Mouse (Mus musculus): ENCODE results near the gene Ogfrl1. TPM values are rescaled to one million over a fixed set of nuclear protein-coding genes. Genes with fewer than 3 reads are reported as not detected.

Gene Ogfrl1
- polyA plus RNA-seq (2012; rRNA removed): 71.0 and 76.7 TPM in 2 replicates

GRCm38 (mm10) chr1:23397623-23398022 lies at the start of gene Ogfrl1:
Gene Ogfrl1 (minus strand): TSS chr1:23397772.
- DNase-seq: no peak
- H3K4me1 ChIP-seq (ENCODE audit: control insufficient read depth, insufficient read depth, low read length): no peaks in the 10 kb centered on the region
- 88% methylated on average over 4 of the region's 4 CpGs for WGBS
- no peak within 1 kb of the TSS for H3K4me3 ChIP-seq (replicated peaks; ENCODE audit: insufficient read depth, low read depth, low read length)
- no peak within 1 kb of the TSS for H3K27ac ChIP-seq (ENCODE audit: insufficient read depth, low read length)
- TF ChIP-seq POLR2A (IDR thresholded peaks at IDR 0.05; ENCODE audit: borderline replicate concordance, insufficient read depth, low read length) (no peak), CTCF (IDR thresholded peaks at IDR 0.05; ENCODE audit: borderline replicate concordance, insufficient read depth, low read depth, low read length) (no peak)
- no peaks in the 10 kb centered on the region for H3K27me3 ChIP-seq (ENCODE audit: control insufficient read depth, insufficient read depth, low read length)

DNA sequence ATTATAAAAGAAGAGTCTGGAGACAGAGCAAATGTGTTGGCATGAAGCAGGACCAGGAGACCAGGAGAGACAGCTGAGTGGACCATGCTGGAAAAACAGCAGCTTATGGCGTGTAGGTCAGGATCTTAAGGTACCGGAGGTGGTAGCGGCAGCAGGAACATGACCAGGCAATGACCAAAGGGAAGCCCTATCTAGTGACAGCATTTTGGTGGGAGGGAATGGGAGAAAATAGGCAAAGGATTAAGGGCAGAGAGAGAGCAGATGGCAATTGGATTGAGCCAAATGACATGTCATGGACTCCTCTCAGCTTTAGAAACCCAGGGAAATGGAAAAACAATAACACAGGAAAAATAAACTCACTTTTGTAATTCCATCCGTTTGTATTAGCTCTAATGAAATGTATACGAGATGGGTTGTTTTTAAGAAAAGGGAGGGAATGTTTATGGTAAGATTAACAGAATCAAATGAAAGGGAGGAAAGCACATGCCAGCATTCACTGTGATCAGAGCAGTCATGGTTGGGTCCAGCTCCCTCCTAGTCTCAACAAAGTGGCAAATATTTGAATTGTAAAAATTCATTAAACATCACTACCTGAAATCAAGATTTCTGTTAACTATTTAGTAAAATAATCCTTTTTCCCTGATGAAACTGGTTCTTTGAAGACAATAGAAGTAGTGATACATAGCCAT lies 48.3 kb upstream of the Ogfrl1 start:
- Histone ChIP-seq H3K27me3 (ENCODE audit: control insufficient read depth, insufficient read depth, low read length) (no peaks in the 10 kb centered on the region), H3K4me3 (replicated peaks; ENCODE audit: insufficient read depth, low read depth, low read length) (no peak overlapping the region), H3K4me1 (ENCODE audit: control insufficient read depth, insufficient read depth, low read length) (peaks cover 3% of the 10 kb centered on the region), H3K27ac (ENCODE audit: insufficient read depth, low read length) (peak overlapping the region; percentile 79; the same call in 1 of the 2 replicates)
- peak; percentile 51 to 85 for DNase-seq
- 26% methylated on average over 5 of the region's 5 CpGs for WGBS
- no peak for TF ChIP-seq CTCF (IDR thresholded peaks at IDR 0.05; ENCODE audit: borderline replicate concordance, insufficient read depth, low read depth, low read length)
- TF ChIP-seq POLR2A (IDR thresholded peaks at IDR 0.05; ENCODE audit: borderline replicate concordance, insufficient read depth, low read length): peak; percentile 61; the same call in 1 of the 2 replicates

GRCm38 (mm10) chr1:23433612-23434011 lies 36.0 kb upstream of the Ogfrl1 start:
- Histone ChIP-seq H3K4me1 (ENCODE audit: control insufficient read depth, insufficient read depth, low read length) (no peaks in the 10 kb centered on the region), H3K4me3 (replicated peaks; ENCODE audit: insufficient read depth, low read depth, low read length) (no peak overlapping the region), H3K27ac (ENCODE audit: insufficient read depth, low read length) (no peak overlapping the region), H3K27me3 (ENCODE audit: control insufficient read depth, insufficient read depth, low read length) (no peaks in the 10 kb centered on the region)
- DNase-seq: no peak
- no peak for TF ChIP-seq CTCF (IDR thresholded peaks at IDR 0.05; ENCODE audit: borderline replicate concordance, insufficient read depth, low read depth, low read length)
- TF ChIP-seq POLR2A (IDR thresholded peaks at IDR 0.05; ENCODE audit: borderline replicate concordance, insufficient read depth, low read length): no peak
- 78% methylated on average over 3 of the region's 3 CpGs for WGBS

DNA sequence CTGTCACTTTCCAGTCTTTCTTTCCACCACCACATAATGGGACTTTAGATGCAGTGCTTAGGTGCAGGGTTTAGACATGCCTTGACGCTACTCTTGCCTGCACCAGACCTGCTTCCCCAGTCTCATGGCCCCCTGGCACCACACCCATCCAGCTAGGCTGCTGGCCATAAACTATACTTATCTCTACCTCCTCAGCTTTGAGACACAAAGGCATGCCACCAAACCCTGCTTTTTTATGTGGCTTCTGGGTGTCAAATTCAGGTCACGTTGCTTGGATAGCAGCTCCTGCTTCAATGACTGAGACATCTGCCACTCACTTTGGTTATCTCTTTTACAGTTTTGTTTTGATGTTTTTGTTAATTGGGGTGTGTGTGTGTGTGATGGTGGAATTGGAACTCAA lies 28.9 kb upstream of the Ogfrl1 start:
- no peak for TF ChIP-seq CTCF (IDR thresholded peaks at IDR 0.05; ENCODE audit: borderline replicate concordance, insufficient read depth, low read depth, low read length)
- no peak for TF ChIP-seq POLR2A (IDR thresholded peaks at IDR 0.05; ENCODE audit: borderline replicate concordance, insufficient read depth, low read length)
- WGBS: 93% methylated on average over 2 of the region's 2 CpGs
- H3K27me3 ChIP-seq (ENCODE audit: control insufficient read depth, insufficient read depth, low read length): no peaks in the 10 kb centered on the region
- H3K4me1 ChIP-seq (ENCODE audit: control insufficient read depth, insufficient read depth, low read length): no peaks in the 10 kb centered on the region
- no peak overlapping the region for H3K4me3 ChIP-seq (replicated peaks; ENCODE audit: insufficient read depth, low read depth, low read length)
- H3K27ac ChIP-seq (ENCODE audit: insufficient read depth, low read length): no peak overlapping the region
- DNase-seq: no peak

GRCm38 (mm10) chr1:23418941-23419340 lies 21.4 kb upstream of the Ogfrl1 start:
- no peak for DNase-seq
- H3K4me1 ChIP-seq (ENCODE audit: control insufficient read depth, insufficient read depth, low read length): no peaks in the 10 kb centered on the region

GRCm38 (mm10) chr1:23418059-23418458 lies 20.5 kb upstream of the Ogfrl1 start:
- WGBS: 61% methylated on average over 2 of the region's 2 CpGs
- no peak overlapping the region for H3K4me3 ChIP-seq (replicated peaks; ENCODE audit: insufficient read depth, low read depth, low read length)
- H3K27ac ChIP-seq (ENCODE audit: insufficient read depth, low read length): no peak overlapping the region
- no peaks in the 10 kb centered on the region for H3K4me1 ChIP-seq (ENCODE audit: control insufficient read depth, insufficient read depth, low read length)
- no peak for DNase-seq
- no peaks in the 10 kb centered on the region for H3K27me3 ChIP-seq (ENCODE audit: control insufficient read depth, insufficient read depth, low read length)
- no peak for TF ChIP-seq POLR2A (IDR thresholded peaks at IDR 0.05; ENCODE audit: borderline replicate concordance, insufficient read depth, low read length)
- no peak for TF ChIP-seq CTCF (IDR thresholded peaks at IDR 0.05; ENCODE audit: borderline replicate concordance, insufficient read depth, low read depth, low read length)

More at GRCm38 (mm10) chr1:23418941-23419340, 21.4 kb upstream of the Ogfrl1 start:
- no peak for TF ChIP-seq POLR2A (IDR thresholded peaks at IDR 0.05; ENCODE audit: borderline replicate concordance, insufficient read depth, low read length)
- TF ChIP-seq CTCF (IDR thresholded peaks at IDR 0.05; ENCODE audit: borderline replicate concordance, insufficient read depth, low read depth, low read length): no peak
- no peak overlapping the region for H3K27ac ChIP-seq (ENCODE audit: insufficient read depth, low read length)
- 95% methylated on average over 1 of the region's 1 CpGs for WGBS
- no peaks in the 10 kb centered on the region for H3K27me3 ChIP-seq (ENCODE audit: control insufficient read depth, insufficient read depth, low read length)
- H3K4me3 ChIP-seq (replicated peaks; ENCODE audit: insufficient read depth, low read depth, low read length): no peak overlapping the region

DNA sequence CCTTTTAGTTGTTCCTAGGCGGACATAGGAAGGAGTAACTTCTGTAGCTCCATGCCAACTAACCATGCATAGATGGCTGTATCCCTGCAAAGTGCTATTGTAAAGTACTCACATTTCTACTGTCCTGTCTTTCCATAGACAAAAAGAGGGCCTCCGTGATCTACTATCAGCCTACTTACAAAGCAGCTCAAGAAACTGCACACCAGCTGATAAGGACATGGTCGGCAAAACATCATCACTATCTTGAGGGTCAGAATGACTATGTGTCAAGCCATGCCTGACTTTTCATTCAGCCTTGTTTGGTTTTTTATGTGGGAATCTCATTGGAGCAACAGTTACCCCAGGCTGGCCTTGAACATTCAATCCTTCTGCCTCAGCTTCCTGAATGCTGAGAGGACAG lies 20.0 kb upstream of the Ogfrl1 start:
- no peak for DNase-seq
- H3K27me3 ChIP-seq (ENCODE audit: control insufficient read depth, insufficient read depth, low read length): no peaks in the 10 kb centered on the region
- H3K4me1 ChIP-seq (ENCODE audit: control insufficient read depth, insufficient read depth, low read length): no peaks in the 10 kb centered on the region
- TF ChIP-seq CTCF (IDR thresholded peaks at IDR 0.05; ENCODE audit: borderline replicate concordance, insufficient read depth, low read depth, low read length) (no peak), POLR2A (IDR thresholded peaks at IDR 0.05; ENCODE audit: borderline replicate concordance, insufficient read depth, low read length) (no peak)
- WGBS: 98% methylated on average over 3 of the region's 3 CpGs
- H3K27ac ChIP-seq (ENCODE audit: insufficient read depth, low read length): no peak overlapping the region
- H3K4me3 ChIP-seq (replicated peaks; ENCODE audit: insufficient read depth, low read depth, low read length): no peak overlapping the region

DNA sequence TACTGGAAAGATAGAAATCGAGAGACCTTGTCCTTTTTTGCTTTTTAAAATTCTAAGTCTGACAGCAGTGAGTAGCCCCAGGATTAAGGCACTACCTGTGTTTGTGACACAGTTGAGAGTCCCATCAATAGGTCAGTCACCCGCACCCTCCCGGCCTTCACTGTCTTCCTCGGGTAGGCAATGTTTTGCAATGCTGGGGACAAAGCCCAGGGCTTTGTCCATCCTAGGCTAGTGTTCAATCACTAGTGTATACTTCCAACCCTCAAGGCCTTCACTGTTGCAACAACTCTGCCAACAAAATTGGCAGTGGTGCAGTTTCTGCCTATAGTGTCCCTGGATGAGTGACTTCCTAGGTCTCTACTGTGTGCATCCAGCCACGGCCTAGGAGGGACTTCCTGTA lies 14.0 kb upstream of the Ogfrl1 start:
- no peak overlapping the region for H3K27ac ChIP-seq (ENCODE audit: insufficient read depth, low read length)
- 89% methylated on average over 5 of the region's 5 CpGs for WGBS
- H3K27me3 ChIP-seq (ENCODE audit: control insufficient read depth, insufficient read depth, low read length): no peaks in the 10 kb centered on the region
- TF ChIP-seq POLR2A (IDR thresholded peaks at IDR 0.05; ENCODE audit: borderline replicate concordance, insufficient read depth, low read length) (no peak), CTCF (IDR thresholded peaks at IDR 0.05; ENCODE audit: borderline replicate concordance, insufficient read depth, low read depth, low read length) (no peak)
- no peaks in the 10 kb centered on the region for H3K4me1 ChIP-seq (ENCODE audit: control insufficient read depth, insufficient read depth, low read length)
- no peak for DNase-seq
- no peak overlapping the region for H3K4me3 ChIP-seq (replicated peaks; ENCODE audit: insufficient read depth, low read depth, low read length)

Measured in cerebellum, adult 2 months (tissue).